Mouse (Mus musculus) hindbrain, embryonic 14.5 days (tissue): ENCODE measurements around the gene Vps18. TPM values are rescaled to one million over a fixed set of nuclear protein-coding genes. Genes with fewer than 3 reads are reported as not detected.

Experiments used
- ATAC-seq: fragments of 200-750 bp; cut with Nextera tagmentation; 2 replicates; pipeline ENCODE4 v1.8.0; 2017; ENCODE audit warnings: moderate number of reproducible peaks, mild to moderate bottlenecking, moderate TSS enrichment, moderate library complexity; ENCODE audit not compliant: low FRiP score
- DNase-seq: peaks from one replicate; pipeline ENCODE4 v3.0.0-alpha.2; 2015; ENCODE audit warnings: low spot score
- H3K27ac ChIP-seq: fragments of 300-500 bp; sonication (generic); 2 replicates; pipeline ENCODE4 v1.5.1; 2014; ENCODE audit warnings: mild to moderate bottlenecking, moderate library complexity
- H3K27me3 ChIP-seq: fragments of 300-500 bp; sonication (generic); 2 replicates; pipeline ENCODE4 v1.6.1; 2014; ENCODE audit warnings: mild to moderate bottlenecking, low read length, mixed read lengths; ENCODE audit not compliant: control insufficient read depth, insufficient read depth
- H3K36me3 ChIP-seq: fragments of 300-500 bp; sonication (generic); replicated peaks from 2 replicates; pipeline ENCODE4 v1.6.1; 2014; ENCODE audit not compliant: control insufficient read depth, insufficient read depth
- H3K4me1 ChIP-seq: fragments of 300-500 bp; sonication (generic); replicated peaks from 2 replicates; pipeline ENCODE4 v1.6.1; 2014; ENCODE audit warnings: antibody characterized with exemption, low read length, mixed read lengths; ENCODE audit not compliant: control insufficient read depth, insufficient read depth
- H3K4me2 ChIP-seq: fragments of 300-500 bp; sonication (generic); replicated peaks from 2 replicates; pipeline ENCODE4 v1.6.1; 2014; ENCODE audit warnings: mild to moderate bottlenecking, moderate library complexity
- H3K4me3 ChIP-seq: fragments of 300-500 bp; sonication (generic); replicated peaks from 2 replicates; pipeline ENCODE4 v1.5.1; 2014; ENCODE audit warnings: mild to moderate bottlenecking, low read length
- H3K9ac ChIP-seq: fragments of 300-500 bp; sonication (generic); 2 replicates; pipeline ENCODE4 v1.6.1; 2014
- H3K9me3 ChIP-seq: fragments of 300-500 bp; sonication (generic); 2 replicates; pipeline ENCODE4 v1.6.1; 2016; ENCODE audit warnings: low read length; ENCODE audit not compliant: control insufficient read depth
- WGBS: fragments of 180-500 bp; shearing (Covaris S2); extraction: QIAGEN DNeasy Blood & Tissue Kit; methylation state at CpG from one replicate; pipeline ENCODE4 v1.1.7; 2014; 5-methylcytosine and 5-hydroxymethylcytosine counted together
- polyA plus RNA-seq: library from polyadenylated mRNA; unstranded; fragments of >200 nt; fragmentation: Nextera tagmentation; extraction: Ambion mirVana; gene quantifications from 2 replicates; pipeline ENCODE4 v1.2.1, GENCODE M21; 2014

The Vps18 gene
- polyA plus RNA-seq, 1 experiment from 2014 or later, result 19.7 TPM

DNA sequence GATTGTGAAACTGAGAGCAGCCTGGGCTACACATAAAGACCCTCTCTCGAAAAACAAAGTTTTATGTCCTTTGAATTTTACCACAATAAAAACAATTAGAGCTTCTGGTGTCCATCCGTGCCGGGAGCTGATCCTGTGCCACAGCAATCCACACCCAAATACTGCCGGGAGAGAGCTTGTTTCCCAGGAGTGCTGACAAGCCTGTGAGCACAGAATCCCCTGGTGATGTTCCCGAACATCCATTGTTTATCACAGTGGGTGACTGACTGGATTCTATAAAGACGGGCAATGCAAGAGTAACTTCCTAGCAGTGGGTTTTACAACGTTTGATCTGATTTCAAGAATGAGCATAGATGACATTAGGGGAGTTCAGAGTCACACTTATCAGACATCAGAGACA is 33.6 kb upstream of the Vps18 start:
- no peaks in the 10 kb centered on the region for H3K4me1 ChIP-seq
- H3K27me3 ChIP-seq, result 0 out of 2 replicates have a peak, but pooled peaks cover 3% of the 10 kb centered on the region
- no peak overlapping the region for H3K4me3 ChIP-seq
- no peak overlapping the region for H3K9ac ChIP-seq
- no peaks in the 10 kb centered on the region for H3K9me3 ChIP-seq
- ATAC-seq (no peak), DNase-seq (no peak)
- H3K27ac ChIP-seq, result no peak overlapping the region
- H3K4me2 ChIP-seq, result no peak overlapping the region
- 7% methylated on average over 7 of the region's 7 CpGs for WGBS
- no peaks in the 10 kb centered on the region for H3K36me3 ChIP-seq

DNA sequence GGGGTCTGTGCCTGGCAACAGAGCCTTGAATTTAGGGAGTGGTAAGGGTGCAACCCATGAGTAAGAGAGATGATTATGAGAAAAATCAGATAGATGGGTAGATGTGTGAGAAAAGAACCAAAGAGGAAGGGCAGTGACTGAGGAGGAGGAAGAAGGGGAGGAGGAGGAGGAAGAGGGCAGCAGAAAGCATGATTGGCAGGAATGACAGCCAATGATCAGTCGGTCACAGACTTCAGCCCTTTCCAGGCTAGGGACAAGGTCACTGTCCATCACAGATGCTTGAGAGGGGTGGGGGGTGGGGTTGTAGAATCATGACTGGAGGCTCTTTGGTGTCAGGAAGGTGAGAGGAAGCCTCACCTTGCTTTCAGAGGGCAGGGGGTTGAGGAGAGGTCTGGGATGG is 28.0 kb upstream of the Vps18 start:
- Histone ChIP-seq H3K4me2 (no peak overlapping the region), H3K9ac (no peak overlapping the region), H3K4me3 (no peak overlapping the region), H3K27ac (no peak overlapping the region), H3K27me3 (0 out of 2 replicates have a peak, but pooled peaks cover 1% of the 10 kb centered on the region), H3K4me1 (no peaks in the 10 kb centered on the region), H3K9me3 (no peaks in the 10 kb centered on the region), H3K36me3 (no peaks in the 10 kb centered on the region)
- DNase-seq (no peak), ATAC-seq (no peak)
- 81% methylated on average over 1 of the region's 1 CpGs for WGBS

DNA sequence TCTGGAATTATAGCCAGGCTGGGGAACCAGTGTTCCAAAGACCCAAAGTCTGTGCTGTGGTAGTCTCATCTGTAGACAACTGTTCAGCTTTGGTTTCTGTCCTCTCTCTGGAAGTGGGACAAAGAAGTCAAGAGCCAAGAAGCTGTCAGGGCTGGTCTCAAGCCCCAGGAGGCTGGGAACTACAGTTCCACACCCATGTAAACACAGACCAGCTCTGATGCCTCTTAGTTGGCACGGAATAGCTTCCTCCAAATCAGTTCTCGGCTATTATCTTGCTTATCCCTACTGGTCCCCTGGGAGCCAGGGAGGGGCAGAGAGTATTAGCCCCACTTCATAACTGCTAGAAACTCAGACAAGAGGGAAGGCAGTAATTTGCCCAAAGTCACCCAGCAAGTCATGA is 27.2 kb upstream of the Vps18 start:
- Histone ChIP-seq H3K27ac (no peak overlapping the region), H3K9ac (no peak overlapping the region), H3K36me3 (no peaks in the 10 kb centered on the region), H3K4me1 (no peaks in the 10 kb centered on the region), H3K4me2 (no peak overlapping the region), H3K27me3 (no peaks in the 10 kb centered on the region), H3K4me3 (no peak overlapping the region), H3K9me3 (no peaks in the 10 kb centered on the region)
- ATAC-seq (no peak), DNase-seq (no peak)
- 44% methylated on average over 2 of the region's 2 CpGs for WGBS

GRCm38 (mm10) chr2:119262978-119263377 is 25.6 kb upstream of the Vps18 start:
- Histone ChIP-seq H3K4me3 (no peak overlapping the region), H3K4me2 (no peak overlapping the region), H3K27ac (no peak overlapping the region), H3K36me3 (no peaks in the 10 kb centered on the region), H3K27me3 (no peaks in the 10 kb centered on the region), H3K9ac (no peak overlapping the region), H3K9me3 (no peaks in the 10 kb centered on the region), H3K4me1 (no peaks in the 10 kb centered on the region)
- peak; percentile 43; the same call in 1 of the 2 replicates for ATAC-seq
- 55% methylated on average over 8 of the region's 8 CpGs for WGBS
- peak; percentile 40 for DNase-seq

DNA sequence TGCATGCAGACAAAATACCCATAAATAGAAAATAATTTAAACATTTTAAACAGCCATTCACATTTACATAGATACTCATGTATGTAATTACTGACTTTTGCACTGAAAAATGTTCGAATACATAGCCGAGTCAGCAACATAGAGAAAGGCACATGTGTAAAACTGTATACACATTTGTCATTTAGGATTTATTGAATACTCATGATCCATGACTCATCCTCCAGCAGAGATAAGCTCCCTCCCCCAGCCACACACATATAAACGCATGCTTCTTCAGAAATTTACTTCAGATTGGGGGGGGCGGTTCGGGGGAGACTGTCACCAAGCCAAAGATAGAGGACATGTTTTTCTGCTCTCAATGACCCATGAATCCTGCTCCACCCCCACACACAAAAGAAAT is 24.7 kb upstream of the Vps18 start:
- H3K36me3 ChIP-seq, result no peaks in the 10 kb centered on the region
- DNase-seq, result no peak
- H3K9me3 ChIP-seq, result no peaks in the 10 kb centered on the region
- no peak for ATAC-seq
- no peak overlapping the region for H3K4me2 ChIP-seq
- H3K27ac ChIP-seq, result no peak overlapping the region; the same call in 1 of the 2 replicates
- H3K27me3 ChIP-seq, result no peaks in the 10 kb centered on the region
- no peak overlapping the region for H3K4me3 ChIP-seq
- no peak overlapping the region for H3K9ac ChIP-seq
- 80% methylated on average over 5 of the region's 5 CpGs for WGBS
- H3K4me1 ChIP-seq, result no peaks in the 10 kb centered on the region

DNA sequence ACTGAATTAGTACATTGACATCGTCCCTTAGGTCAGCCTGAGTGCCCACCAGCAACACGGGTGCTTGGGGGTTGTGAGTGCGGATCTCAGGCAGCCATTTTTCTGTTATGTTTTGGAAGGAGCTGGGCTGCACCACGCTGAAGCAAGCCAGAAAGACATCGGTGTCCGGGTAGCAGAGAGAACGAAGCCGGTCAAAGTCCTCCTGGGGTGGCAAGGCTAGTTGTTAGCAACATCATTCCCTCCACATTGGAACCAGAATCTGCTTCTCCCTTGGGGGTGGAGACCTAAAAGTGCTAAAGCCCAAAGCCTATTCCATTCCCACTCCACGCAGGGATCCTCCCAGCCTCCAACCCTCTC is 18.3 kb upstream of the Vps18 start:
- Histone ChIP-seq H3K9ac (peak overlapping the region; percentile 82), H3K4me3 (peak overlapping the region; percentile 69), H3K4me2 (peak overlapping the region; percentile 76), H3K27ac (no peak overlapping the region), H3K36me3 (no peaks in the 10 kb centered on the region), H3K4me1 (peaks cover 10% of the 10 kb centered on the region), H3K27me3 (0 out of 2 replicates have a peak, but pooled peaks cover 3% of the 10 kb centered on the region), H3K9me3 (no peaks in the 10 kb centered on the region)
- ATAC-seq (0 out of 2 replicates have a peak, but pooled peaks have one; percentile 2), DNase-seq (no peak)
- 55% methylated on average over 9 of the region's 9 CpGs for WGBS

DNA sequence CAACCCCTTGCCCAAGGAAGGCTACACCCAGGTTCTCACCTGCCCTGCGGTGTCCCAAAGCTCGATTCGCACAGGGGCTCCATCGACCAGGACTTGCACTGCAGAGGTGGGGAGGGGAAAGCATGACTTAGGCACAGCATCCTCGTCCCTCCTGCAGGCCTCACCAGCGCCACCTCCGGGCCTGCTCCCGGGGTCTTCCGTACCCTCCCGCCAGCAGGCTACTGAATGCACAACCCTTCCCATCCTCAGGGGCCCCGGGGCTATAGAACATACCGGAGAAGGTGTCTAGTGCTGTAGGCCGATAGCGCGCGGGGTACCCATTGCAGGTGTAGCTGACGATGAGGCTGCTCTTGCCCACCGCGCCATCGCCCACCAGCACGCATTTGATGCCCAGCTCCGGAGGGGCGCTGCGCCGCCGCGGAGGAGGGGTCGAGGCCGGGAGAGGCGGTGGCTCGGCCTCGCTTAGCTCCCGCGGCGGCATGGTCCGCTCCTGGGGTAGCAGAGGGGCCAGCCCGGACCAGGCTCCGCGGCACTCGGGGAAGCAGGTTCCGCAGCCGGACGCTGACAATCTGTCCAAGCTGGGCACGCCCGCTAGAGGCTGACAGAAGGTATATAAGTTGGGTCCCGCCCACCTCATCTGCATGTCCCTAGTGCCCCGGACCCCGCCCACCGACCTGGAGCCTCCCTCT is 17.8 kb upstream of the Vps18 start, which contains the start of gene Rhov:
Rhov (minus strand) TSS at position 630 of the 689 bp plus-strand sequence.
- peak within 1 kb of the TSS; percentile 73 for H3K27ac ChIP-seq
- peak; percentile 85 for ATAC-seq
- 0 out of 2 replicates have a peak, but pooled peaks cover 3% of the 10 kb centered on the region for H3K27me3 ChIP-seq
- DNase-seq, result peak; percentile 68
- peak within 1 kb of the TSS; percentile 82 for H3K9ac ChIP-seq
- no peaks in the 10 kb centered on the region for H3K36me3 ChIP-seq
- WGBS, result under 1% methylated on average over 49 of the region's 49 CpGs
- no peaks in the 10 kb centered on the region for H3K9me3 ChIP-seq
- H3K4me3 ChIP-seq, result peak within 1 kb of the TSS; percentile 69
- peak within 1 kb of the TSS; percentile 76 for H3K4me2 ChIP-seq
- H3K4me1 ChIP-seq, result peaks cover 10% of the 10 kb centered on the region

DNA sequence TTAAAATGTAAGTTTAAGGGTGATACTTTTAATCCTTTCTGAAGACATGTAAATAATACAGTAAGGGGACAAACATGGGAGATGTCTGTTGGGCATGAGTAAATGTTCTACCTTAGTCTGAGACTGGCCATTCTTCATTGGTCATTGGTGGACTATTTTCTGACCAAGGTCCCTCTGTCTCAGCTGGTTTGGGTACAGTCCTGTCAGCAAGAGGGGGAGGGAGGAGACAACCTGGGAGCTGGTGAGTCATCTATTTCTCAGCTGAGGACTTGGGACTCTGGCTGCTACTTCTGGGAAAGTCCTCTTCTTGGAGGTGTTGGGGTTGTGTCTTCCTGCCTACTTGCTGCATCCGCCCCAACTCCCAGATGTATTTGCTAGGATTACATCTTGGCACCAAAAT is 14.4 kb upstream of the Vps18 start:
- 93% methylated on average over 1 of the region's 1 CpGs for WGBS
- ATAC-seq, result no peak

GRCm38 (mm10) chr2:119276926-119277325 is 11.6 kb upstream of the Vps18 start:
- H3K36me3 ChIP-seq, result no peaks in the 10 kb centered on the region
- H3K27me3 ChIP-seq, result no peaks in the 10 kb centered on the region
- H3K4me1 ChIP-seq, result no peaks in the 10 kb centered on the region
- ATAC-seq (no peak), DNase-seq (no peak)
- H3K27ac ChIP-seq, result no peak overlapping the region
- no peak overlapping the region for H3K4me3 ChIP-seq
- H3K9ac ChIP-seq, result no peak overlapping the region
- no peak overlapping the region for H3K4me2 ChIP-seq
- 85% methylated on average over 7 of the region's 7 CpGs for WGBS
- H3K9me3 ChIP-seq, result no peaks in the 10 kb centered on the region

More for the DNA sequence above, 14.4 kb upstream of the Vps18 start:
- H3K4me2 ChIP-seq, result no peak overlapping the region
- H3K9me3 ChIP-seq, result no peaks in the 10 kb centered on the region
- H3K27ac ChIP-seq, result no peak overlapping the region
- H3K4me1 ChIP-seq, result peaks cover 6% of the 10 kb centered on the region
- H3K36me3 ChIP-seq, result no peaks in the 10 kb centered on the region
- DNase-seq, result no peak
- no peak overlapping the region for H3K9ac ChIP-seq
- no peak overlapping the region for H3K4me3 ChIP-seq
- H3K27me3 ChIP-seq, result 0 out of 2 replicates have a peak, but pooled peaks cover 1% of the 10 kb centered on the region
